Mouse (Mus musculus): ENCODE measurements around the gene Gpi1.

GRCm38 (mm10) chr7:34268463-34268862 is 38.3 kb upstream of the Gpi1 start:
- TF ChIP-seq ZNF384 (IDR thresholded peaks at IDR 0.05; ENCODE audit: low read depth, low read length) (no peak), ZC3H11A (IDR thresholded peaks at IDR 0.05; ENCODE audit: borderline replicate concordance, low read depth, low read length) (no peak), MAFK (IDR thresholded peaks at IDR 0.05; ENCODE audit: insufficient read depth, low read depth, low read length) (no peak), HCFC1 (IDR thresholded peaks at IDR 0.05; ENCODE audit: borderline replicate concordance, insufficient read depth, low read length) (no peak)
